Mouse (Mus musculus): ENCODE results near the gene Elf2. TPM values are rescaled to one million over a fixed set of nuclear protein-coding genes. Genes with fewer than 3 reads are reported as not detected.

The Elf2 gene
- polyA plus RNA-seq, 2 experiments, result 59.3 to 61.4 TPM

DNA sequence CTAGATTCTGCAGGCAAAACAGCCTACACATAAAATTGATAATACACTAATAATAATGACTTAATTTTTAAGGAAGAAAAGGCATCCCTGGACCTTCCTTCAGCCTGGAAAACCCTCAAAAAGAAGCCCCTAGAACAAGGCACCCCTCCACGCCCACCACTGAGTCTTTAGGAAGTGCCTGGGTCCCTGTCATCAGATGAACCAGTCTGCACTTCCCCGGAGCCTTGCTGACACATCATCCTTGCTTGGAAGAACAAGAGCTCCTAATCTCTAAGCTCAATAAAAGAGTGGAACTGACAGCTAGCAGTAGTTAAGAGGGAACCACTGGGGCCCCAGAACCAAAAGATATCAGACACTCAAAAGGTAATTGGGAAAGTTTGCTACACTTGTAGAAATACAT lies 33.8 kb downstream of the Elf2 start:
- H3K4me1 ChIP-seq (ENCODE audit: control insufficient read depth, insufficient read depth, low read length), result no peaks in the 10 kb centered on the region
- H3K4me3 ChIP-seq (replicated peaks; ENCODE audit: low read length), result no peak overlapping the region
- no peaks in the 10 kb centered on the region; the same call in 1 of the 2 replicates for H3K36me3 ChIP-seq (ENCODE audit: control insufficient read depth, insufficient read depth, low read length)
- TF ChIP-seq POLR2A (IDR thresholded peaks at IDR 0.05; ENCODE audit: borderline replicate concordance, extremely low read depth, insufficient read depth, insufficient read length), result no peak
- H3K27ac ChIP-seq (replicated peaks; ENCODE audit: low read depth, low read length), result no peak overlapping the region
- H3K9ac ChIP-seq (ENCODE audit: low read depth, low read length, severe bottlenecking), result no peak overlapping the region
- ATAC-seq (ENCODE audit: low FRiP score, low read depth) (no peak), DNase-seq (ENCODE audit: low spot score) (no peak)
- H3K9me3 ChIP-seq (ENCODE audit: control insufficient read depth, low read length), result no peaks in the 10 kb centered on the region
- 84% methylated on average over 2 of the region's 2 CpGs for WGBS
- no peaks in the 10 kb centered on the region for H3K27me3 ChIP-seq (ENCODE audit: control insufficient read depth, insufficient read depth, low read length)
- H3K4me2 ChIP-seq (replicated peaks; ENCODE audit: low read depth, low read length, severe bottlenecking), result no peak overlapping the region

DNA sequence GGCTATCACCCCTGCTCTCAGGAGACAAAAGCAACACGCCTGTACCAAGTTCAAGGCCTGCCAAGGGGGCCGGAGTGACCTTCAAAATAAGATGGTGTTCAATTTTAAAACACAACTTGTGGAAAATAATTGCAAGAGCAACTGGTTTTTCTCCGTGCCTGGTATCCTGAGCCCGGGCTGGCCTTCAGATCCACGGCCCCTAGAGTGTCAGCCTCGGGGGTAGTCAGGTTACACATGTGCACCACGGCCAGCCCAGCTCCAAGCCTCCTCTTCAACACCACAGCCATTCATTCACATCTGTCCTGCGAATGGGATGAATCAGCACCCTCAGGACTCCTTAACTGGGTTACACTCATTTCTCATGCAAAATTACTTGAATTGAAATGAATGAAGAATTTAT lies 34.5 kb downstream of the Elf2 start:
- DNase-seq (ENCODE audit: low spot score) (no peak), ATAC-seq (ENCODE audit: low FRiP score, low read depth) (no peak)
- TF ChIP-seq POLR2A (IDR thresholded peaks at IDR 0.05; ENCODE audit: borderline replicate concordance, extremely low read depth, insufficient read depth, insufficient read length), result no peak
- H3K9me3 ChIP-seq (ENCODE audit: control insufficient read depth, low read length), result no peaks in the 10 kb centered on the region
- 70% methylated on average over 8 of the region's 8 CpGs for WGBS
- H3K36me3 ChIP-seq (ENCODE audit: control insufficient read depth, insufficient read depth, low read length), result no peaks in the 10 kb centered on the region; the same call in 1 of the 2 replicates
- no peaks in the 10 kb centered on the region for H3K4me1 ChIP-seq (ENCODE audit: control insufficient read depth, insufficient read depth, low read length)
- no peak overlapping the region for H3K4me2 ChIP-seq (replicated peaks; ENCODE audit: low read depth, low read length, severe bottlenecking)
- no peak overlapping the region for H3K4me3 ChIP-seq (replicated peaks; ENCODE audit: low read length)
- no peaks in the 10 kb centered on the region for H3K27me3 ChIP-seq (ENCODE audit: control insufficient read depth, insufficient read depth, low read length)
- no peak overlapping the region for H3K9ac ChIP-seq (ENCODE audit: low read depth, low read length, severe bottlenecking)
- no peak overlapping the region for H3K27ac ChIP-seq (replicated peaks; ENCODE audit: low read depth, low read length)

DNA sequence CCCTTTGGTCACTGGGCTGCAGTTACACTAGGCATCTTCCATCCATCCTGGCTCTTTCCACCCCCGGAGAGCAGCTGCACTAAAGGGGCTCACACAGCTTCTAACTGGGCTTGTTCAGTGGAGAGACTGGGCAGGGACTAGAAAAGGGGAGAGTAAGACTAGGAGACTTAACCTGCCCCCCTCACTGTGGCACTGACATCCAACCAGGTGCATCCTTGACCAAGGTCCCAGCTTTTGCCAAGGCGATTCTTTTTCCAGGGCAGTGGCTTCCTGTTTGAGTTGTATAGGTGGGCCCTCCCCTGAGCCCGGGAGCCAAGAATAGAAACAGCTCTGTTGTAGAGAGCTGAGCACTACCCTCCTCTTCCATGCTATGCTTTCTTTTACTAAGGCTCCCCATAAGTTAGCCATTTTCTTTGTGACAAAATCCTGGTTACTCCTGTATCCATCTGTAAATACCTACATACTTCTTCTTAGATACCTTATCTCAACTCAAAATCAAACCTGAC lies 37.4 kb downstream of the Elf2 start:
- Histone ChIP-seq H3K36me3 (ENCODE audit: control insufficient read depth, insufficient read depth, low read length) (no peaks in the 10 kb centered on the region; the same call in 1 of the 2 replicates), H3K27ac (replicated peaks; ENCODE audit: low read depth, low read length) (no peak overlapping the region), H3K27me3 (ENCODE audit: control insufficient read depth, insufficient read depth, low read length) (no peaks in the 10 kb centered on the region), H3K4me2 (replicated peaks; ENCODE audit: low read depth, low read length, severe bottlenecking) (no peak overlapping the region), H3K4me3 (replicated peaks; ENCODE audit: low read length) (no peak overlapping the region), H3K9ac (ENCODE audit: low read depth, low read length, severe bottlenecking) (no peak overlapping the region), H3K4me1 (ENCODE audit: control insufficient read depth, insufficient read depth, low read length) (no peaks in the 10 kb centered on the region), H3K9me3 (ENCODE audit: control insufficient read depth, low read length) (no peaks in the 10 kb centered on the region)
- TF ChIP-seq POLR2A (IDR thresholded peaks at IDR 0.05; ENCODE audit: borderline replicate concordance, extremely low read depth, insufficient read depth, insufficient read length), result no peak
- ATAC-seq (ENCODE audit: low FRiP score, low read depth) (no peak), DNase-seq (ENCODE audit: low spot score) (no peak)
- 79% methylated on average over 3 of the region's 3 CpGs for WGBS

DNA sequence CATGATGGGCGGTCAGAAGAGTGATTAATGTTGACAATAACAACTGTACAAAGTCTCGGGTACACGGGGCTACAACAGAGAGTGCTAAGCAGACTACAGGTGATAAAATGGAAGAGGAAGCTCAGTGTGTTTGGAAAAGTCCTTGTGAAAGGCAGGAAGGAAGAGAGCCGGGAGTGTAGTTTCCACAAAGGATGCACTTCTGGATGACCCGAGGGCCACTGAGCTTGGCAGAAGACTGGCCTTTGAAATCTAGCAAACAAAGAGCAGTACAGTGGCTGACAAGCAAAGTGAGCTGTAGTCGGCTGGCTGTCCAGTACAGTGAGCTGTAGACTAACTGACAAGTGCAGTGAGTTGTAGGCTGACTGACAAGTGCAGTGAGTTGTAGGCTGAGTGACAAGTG lies 38.9 kb downstream of the Elf2 start:
- TF ChIP-seq POLR2A (IDR thresholded peaks at IDR 0.05; ENCODE audit: borderline replicate concordance, extremely low read depth, insufficient read depth, insufficient read length), result no peak
- Histone ChIP-seq H3K27me3 (ENCODE audit: control insufficient read depth, insufficient read depth, low read length) (no peaks in the 10 kb centered on the region), H3K36me3 (ENCODE audit: control insufficient read depth, insufficient read depth, low read length) (peaks cover 4% of the 10 kb centered on the region; the same call in 1 of the 2 replicates), H3K9me3 (ENCODE audit: control insufficient read depth, low read length) (no peaks in the 10 kb centered on the region), H3K4me2 (replicated peaks; ENCODE audit: low read depth, low read length, severe bottlenecking) (no peak overlapping the region), H3K9ac (ENCODE audit: low read depth, low read length, severe bottlenecking) (no peak overlapping the region), H3K4me3 (replicated peaks; ENCODE audit: low read length) (no peak overlapping the region), H3K27ac (replicated peaks; ENCODE audit: low read depth, low read length) (no peak overlapping the region), H3K4me1 (ENCODE audit: control insufficient read depth, insufficient read depth, low read length) (no peaks in the 10 kb centered on the region)
- no peak for DNase-seq (ENCODE audit: low spot score)
- 87% methylated on average over 6 of the region's 6 CpGs for WGBS
- no peak for ATAC-seq (ENCODE audit: low FRiP score, low read depth)

DNA sequence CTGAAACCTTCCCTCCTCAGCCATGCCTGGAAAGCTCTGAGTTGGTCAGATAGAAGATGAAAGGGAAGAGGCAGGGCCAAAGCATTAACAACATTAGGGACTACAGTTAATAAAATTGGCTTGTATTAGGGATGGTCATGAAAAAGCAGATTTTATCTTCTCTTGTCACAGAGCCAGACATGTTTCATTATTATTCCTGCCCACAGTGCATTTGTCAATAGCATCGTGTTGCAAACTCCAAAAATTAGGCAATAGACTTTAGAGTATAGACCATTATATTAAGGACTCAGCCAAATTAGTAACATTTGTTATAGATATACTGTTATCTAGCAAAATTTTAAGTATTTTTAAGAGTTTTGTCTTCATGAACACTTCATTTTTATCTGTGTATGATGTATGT lies 43.7 kb downstream of the Elf2 start:
- no peak for DNase-seq (ENCODE audit: low spot score)
- no peak for ATAC-seq (ENCODE audit: low FRiP score, low read depth)
- WGBS, result 57% methylated on average over 1 of the region's 1 CpGs

DNA sequence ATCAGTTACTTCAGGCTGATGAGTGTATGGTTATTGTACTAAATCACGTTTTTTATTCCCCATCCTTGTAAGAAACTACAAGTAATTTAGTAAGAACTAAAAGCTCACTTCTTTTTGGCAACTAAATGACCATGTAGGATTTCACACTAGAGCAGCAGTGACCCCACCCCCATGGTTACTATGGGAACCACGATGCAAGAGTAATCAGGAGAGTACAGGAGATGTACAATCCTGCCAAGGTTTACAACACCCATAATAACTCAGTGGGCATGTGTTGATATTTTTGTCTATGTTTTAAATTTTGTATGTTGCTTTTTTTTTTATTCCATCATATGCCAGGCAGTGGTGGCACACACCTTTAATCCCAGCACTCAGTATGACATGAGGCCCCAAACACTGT lies 45.2 kb downstream of the Elf2 start:
- no peak for TF ChIP-seq POLR2A (IDR thresholded peaks at IDR 0.05; ENCODE audit: borderline replicate concordance, extremely low read depth, insufficient read depth, insufficient read length)
- Histone ChIP-seq H3K9ac (ENCODE audit: low read depth, low read length, severe bottlenecking) (no peak overlapping the region), H3K36me3 (ENCODE audit: control insufficient read depth, insufficient read depth, low read length) (peaks cover 4% of the 10 kb centered on the region), H3K4me1 (ENCODE audit: control insufficient read depth, insufficient read depth, low read length) (no peaks in the 10 kb centered on the region), H3K27me3 (ENCODE audit: control insufficient read depth, insufficient read depth, low read length) (no peaks in the 10 kb centered on the region), H3K4me3 (replicated peaks; ENCODE audit: low read length) (no peak overlapping the region), H3K27ac (replicated peaks; ENCODE audit: low read depth, low read length) (no peak overlapping the region), H3K4me2 (replicated peaks; ENCODE audit: low read depth, low read length, severe bottlenecking) (no peak overlapping the region), H3K9me3 (ENCODE audit: control insufficient read depth, low read length) (no peaks in the 10 kb centered on the region)
- 76% methylated on average over 2 of the region's 2 CpGs for whole genome bisulfite sequencing
- ATAC-seq (ENCODE audit: low FRiP score, low read depth), result no peak
- no peak for DNase-seq (ENCODE audit: low spot score)

More for the DNA sequence above, 43.7 kb downstream of the Elf2 start:
- Histone ChIP-seq H3K36me3 (ENCODE audit: control insufficient read depth, insufficient read depth, low read length) (peaks cover 4% of the 10 kb centered on the region), H3K27me3 (ENCODE audit: control insufficient read depth, insufficient read depth, low read length) (no peaks in the 10 kb centered on the region), H3K4me1 (ENCODE audit: control insufficient read depth, insufficient read depth, low read length) (no peaks in the 10 kb centered on the region), H3K9me3 (ENCODE audit: control insufficient read depth, low read length) (no peaks in the 10 kb centered on the region), H3K4me3 (replicated peaks; ENCODE audit: low read length) (no peak overlapping the region), H3K9ac (ENCODE audit: low read depth, low read length, severe bottlenecking) (no peak overlapping the region), H3K4me2 (replicated peaks; ENCODE audit: low read depth, low read length, severe bottlenecking) (no peak overlapping the region), H3K27ac (replicated peaks; ENCODE audit: low read depth, low read length) (no peak overlapping the region)
- no peak for TF ChIP-seq POLR2A (IDR thresholded peaks at IDR 0.05; ENCODE audit: borderline replicate concordance, extremely low read depth, insufficient read depth, insufficient read length)

Data from limb, embryonic 14.5 days (tissue).